Mouse (Mus musculus): ENCODE results near the gene Ripply3.

Ripply3 gene

GRCm38 (mm10) chr16:94327781-94328711 lies at the start of gene Ripply3:
Gene Ripply3 (plus strand): TSS chr16:94328420.
- peak; percentile 50 for DNase-seq (ENCODE audit: low read depth, low spot score)

DNA sequence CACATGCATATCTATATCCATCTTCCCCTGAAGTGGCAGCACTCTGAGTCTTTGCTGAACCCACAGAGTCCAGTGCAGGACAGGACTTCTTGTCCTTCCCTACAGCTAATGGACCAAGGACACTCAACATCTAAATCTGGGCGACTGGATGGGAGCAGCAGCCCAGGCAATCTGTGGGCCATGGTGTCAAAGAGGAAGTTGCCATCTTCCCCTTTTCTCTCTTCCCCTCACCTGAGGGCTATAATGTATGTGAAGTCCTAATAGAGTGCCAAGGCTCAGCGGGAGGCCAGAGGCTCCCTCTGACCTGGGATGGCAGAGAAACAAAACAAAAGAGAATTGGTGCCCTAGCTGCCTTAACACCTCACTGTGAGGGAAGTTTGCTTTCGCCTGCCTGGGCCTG lies 44.2 kb upstream of the Ripply3 start:
- no peak for DNase-seq (ENCODE audit: low read depth, low spot score)

DNA sequence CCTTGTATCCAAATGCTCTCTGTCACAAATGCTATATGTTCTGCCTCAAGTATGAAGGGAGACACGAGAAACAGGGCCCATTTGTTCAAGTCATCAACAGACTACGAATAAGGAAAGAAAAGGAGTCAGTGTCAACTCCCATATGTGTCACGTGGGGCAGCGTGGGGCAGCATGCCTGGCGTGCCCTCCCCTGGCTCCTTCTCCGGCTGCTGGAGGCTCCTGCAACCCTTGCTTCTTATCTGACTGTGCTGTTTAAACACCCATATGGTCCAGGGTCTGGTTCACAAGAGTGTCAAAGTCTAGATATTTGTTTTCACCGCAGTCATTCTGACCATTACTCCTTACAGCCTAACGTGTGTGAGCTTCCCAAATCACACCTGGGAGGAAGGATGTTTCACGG lies 40.4 kb upstream of the Ripply3 start:
- DNase-seq (ENCODE audit: low read depth, low spot score), result no peak

GRCm38 (mm10) chr16:94289138-94290072 lies 38.8 kb upstream of the Ripply3 start:
- DNase-seq (ENCODE audit: low read depth, low spot score), result no peak

GRCm38 (mm10) chr16:94290073-94290999 lies 37.9 kb upstream of the Ripply3 start:
- DNase-seq (ENCODE audit: low read depth, low spot score), result peak; percentile 87

DNA sequence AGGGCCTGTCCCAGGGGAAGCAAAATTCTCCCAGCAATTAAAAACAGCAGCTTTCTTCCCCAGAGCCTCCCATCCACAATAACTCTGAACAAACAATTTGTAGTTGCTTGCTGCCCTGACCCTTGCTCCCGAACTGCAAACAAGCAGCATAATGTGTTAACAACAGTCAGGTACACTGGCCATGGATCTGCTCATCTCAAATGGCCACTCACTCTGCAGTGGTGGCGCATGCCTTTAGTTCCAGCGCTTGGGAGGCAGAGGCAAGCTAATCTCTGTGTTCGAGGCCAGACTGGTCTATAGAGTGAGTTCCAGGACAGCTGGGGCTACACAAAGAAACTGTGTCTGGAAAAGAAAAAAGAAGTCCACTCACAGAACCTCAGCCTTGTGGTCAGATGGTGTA lies 37.1 kb upstream of the Ripply3 start:
- DNase-seq (ENCODE audit: low read depth, low spot score), result no peak

DNA sequence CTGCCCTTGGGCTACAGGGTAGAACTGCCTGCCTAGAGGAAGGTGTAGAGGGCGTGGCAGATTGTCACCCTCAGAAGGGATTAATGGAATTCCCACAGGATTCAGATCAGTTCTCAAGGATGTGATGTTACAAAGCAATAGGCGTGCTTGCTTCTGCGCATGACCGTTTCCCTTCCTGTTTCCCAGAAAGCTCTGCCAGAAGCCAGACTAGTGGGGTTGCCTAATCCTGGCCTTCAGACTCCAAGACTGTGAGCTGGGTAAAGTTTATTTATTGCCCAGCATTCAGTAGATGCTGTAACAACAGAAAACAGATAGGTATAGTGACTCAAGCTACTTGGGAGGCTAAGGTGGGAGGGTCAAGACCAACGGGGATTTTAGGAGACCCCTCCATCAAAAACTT lies 30.1 kb upstream of the Ripply3 start:
- no peak for DNase-seq (ENCODE audit: low read depth, low spot score)

- no peak for DNase-seq (ENCODE audit: low read depth, low spot score)
These were observed 29.0 kb upstream of the Ripply3 start for GRCm38 (mm10) chr16:94299210-94299609.

DNA sequence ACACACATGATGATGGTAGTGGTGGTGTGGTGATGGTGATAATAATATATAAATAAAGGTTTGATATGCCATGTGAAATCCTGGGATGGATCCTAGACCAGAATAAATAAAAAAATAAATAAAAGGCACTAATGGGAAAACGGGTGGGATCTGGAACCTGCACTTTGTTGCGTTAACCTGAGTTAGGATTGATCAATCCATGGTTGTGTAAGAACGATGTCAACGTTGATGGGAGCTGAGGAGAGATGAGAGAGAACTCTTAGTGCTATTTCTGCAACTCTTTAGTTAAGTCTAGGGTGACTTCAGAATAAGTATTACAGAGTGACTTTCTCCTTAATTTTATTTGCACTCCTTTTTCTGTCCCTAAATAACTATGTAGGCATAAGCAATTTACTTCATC lies 27.0 kb upstream of the Ripply3 start:
- no peak for DNase-seq (ENCODE audit: low read depth, low spot score)

DNA sequence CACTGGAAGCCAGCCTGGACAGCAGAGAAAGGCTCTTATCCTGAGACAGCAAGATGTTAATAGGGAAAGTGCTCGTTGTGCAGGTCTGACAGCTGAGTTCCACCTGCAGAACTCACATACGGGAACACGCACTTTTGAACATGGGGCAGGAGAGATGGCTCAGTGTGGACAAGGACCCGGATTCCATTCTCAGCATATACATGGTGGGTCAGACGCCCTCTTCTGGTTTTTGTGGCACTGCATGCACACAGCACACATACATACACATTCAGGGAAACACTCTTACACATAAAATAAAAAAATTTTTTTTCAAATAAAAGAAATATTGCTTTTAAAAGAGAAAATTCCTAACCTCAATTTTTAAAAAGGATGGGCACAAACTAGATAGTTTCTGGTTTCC lies 26.5 kb upstream of the Ripply3 start:
- no peak for DNase-seq (ENCODE audit: low read depth, low spot score)

DNA sequence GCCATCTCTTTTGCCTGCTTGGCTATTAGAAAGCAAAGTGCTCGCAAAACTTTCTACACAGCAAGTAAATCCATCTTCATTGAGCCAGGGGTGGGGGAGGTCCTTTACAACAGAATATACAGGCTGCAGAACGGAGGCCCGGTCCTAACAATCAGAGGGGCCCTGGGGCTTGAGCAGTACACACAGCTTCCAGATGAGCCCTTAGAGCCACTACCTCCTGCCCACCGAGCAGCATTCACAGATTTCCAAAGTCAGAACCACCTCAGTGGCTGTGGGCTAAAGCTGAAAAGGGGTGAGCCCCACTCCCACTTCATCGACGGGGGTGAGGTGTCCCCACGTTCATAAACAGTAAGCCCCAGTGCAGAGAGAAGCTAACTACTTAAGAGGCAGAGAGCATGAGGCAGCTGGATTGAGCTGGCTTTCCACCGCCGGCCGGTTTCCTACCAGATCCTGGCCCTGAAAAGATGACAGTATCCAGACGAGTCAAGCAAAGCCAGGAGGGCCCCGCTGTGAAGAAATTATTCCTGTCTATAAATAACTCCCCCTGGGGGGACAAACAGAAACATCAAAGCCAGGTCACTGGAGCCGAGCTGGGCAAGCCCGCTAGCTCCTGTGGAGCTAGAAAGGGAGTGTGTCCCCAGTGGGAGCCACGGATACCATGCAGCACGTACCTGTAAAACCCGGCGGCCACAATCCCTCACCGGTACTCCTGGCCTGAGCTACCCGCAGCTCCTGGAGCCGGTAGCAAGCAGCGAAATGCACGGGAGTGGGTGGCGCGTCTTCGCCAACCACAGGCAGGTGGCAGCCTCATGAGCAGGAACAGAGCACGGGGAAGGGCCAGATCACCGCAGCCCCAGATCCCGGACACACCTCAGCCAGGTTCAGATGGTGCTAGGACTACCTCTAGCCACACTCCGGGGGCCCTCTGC lies 25.7 kb upstream of the Ripply3 start:
- DNase-seq (ENCODE audit: low read depth, low spot score), result peak; percentile 44

- no peak for DNase-seq (ENCODE audit: low read depth, low spot score)
These were observed 25.1 kb upstream of the Ripply3 start for GRCm38 (mm10) chr16:94303203-94303535.

- no peak for DNase-seq (ENCODE audit: low read depth, low spot score)
These were observed 20.7 kb upstream of the Ripply3 start for GRCm38 (mm10) chr16:94307526-94307925.

DNA sequence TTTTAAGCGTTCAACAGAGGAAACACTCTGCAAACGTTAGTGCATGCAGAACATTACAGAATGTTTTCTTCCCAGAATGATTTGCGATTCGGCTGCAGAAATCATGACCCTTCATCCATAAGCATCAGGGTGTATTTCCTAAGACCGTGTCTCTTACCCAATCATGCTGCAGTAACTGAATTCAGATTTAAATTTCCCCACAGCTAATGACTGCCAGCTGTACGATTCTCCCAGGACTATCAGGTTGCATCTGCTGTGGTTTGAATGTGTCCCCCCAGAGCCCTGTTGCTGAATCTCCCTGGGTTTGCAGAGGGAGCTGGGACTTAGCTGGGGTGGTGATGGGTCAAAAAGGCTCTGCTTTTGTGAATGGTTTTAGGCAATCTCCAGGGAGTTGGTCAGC lies 20.3 kb upstream of the Ripply3 start:
- peak; percentile 80 for DNase-seq (ENCODE audit: low read depth, low spot score)

DNA sequence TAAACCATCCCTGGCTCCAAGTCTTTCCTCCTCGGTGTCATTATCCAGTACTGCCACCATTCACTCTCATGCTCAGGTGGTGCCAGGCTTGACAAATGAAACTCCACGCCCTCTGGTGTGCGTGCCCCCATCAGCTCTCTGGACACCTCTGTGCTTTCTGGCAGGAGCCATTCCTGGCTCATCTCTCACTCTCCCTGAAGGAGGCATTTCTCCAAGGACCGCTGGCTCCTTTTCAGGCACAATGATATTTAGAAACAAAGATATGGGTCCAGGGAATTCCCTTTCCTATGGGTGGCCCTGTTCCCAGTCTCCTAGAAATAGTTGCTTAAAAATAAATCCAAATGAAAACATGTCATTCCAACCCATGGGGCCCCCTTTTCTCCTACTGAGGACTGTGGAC lies 19.2 kb upstream of the Ripply3 start:
- no peak for DNase-seq (ENCODE audit: low read depth, low spot score)

- no peak for DNase-seq (ENCODE audit: low read depth, low spot score)
These were observed 16.8 kb upstream of the Ripply3 start for GRCm38 (mm10) chr16:94311416-94311815.

DNA sequence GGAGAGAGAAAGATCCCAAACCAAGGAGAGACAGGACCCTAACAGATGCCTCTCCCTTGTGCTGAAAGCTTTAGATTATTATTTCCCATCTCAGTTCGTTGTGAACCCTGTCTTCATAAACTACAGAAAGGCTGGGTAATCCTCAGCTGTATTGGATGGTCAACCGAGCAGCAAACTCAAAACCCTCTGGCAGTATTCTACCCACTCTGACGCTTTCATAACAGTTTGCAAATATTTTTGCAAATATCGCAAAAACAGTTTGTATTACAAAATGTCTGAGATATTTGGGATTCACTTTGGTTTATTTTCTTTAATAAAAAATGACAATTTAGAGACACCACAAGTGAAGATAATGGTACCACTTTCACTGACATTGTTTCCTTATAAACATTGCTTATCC lies 16.3 kb upstream of the Ripply3 start:
- DNase-seq (ENCODE audit: low read depth, low spot score), result no peak

DNA sequence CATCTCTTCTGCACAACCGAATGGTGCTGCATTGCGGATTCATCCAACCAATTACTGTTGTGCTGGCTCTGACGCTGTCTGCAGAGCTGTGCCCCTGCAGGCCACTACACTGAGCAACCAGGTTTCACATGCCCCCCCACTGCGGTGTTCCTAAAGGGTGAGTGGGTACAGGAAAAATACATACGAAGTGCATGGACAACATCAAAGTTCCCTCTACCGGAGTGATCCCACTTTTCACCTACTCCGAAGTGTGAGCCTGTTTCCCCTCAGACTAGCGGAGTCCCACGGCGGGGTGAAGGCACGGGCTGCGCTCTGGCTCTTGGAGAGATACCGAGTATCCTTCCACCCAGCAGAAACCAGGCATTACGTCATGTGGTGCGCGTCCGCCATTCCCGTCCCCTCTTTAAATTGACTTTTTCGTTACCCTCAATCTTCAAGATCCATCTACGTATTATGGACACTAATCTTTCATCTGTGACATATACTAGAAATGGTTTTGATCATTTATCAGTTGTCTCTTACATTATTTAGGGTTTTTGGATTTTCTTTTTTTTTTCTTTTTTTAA lies 15.5 kb upstream of the Ripply3 start:
- DNase-seq (ENCODE audit: low read depth, low spot score), result peak; percentile 92

- DNase-seq (ENCODE audit: low read depth, low spot score), result peak; percentile 98
These were observed 14.8 kb upstream of the Ripply3 start, which contains the start of gene Hlcs for GRCm38 (mm10) chr16:94313229-94314030. Gene Hlcs (minus strand): TSS chr16:94313571.
